Mouse (Mus musculus) mesoderm, embryonic 11.5 days (tissue): ENCODE measurements around the gene Fkbp14.

Source experiments
- DNase-seq: peaks from one replicate; pipeline ENCODE4 v3.0.0-alpha.2; 2012; ENCODE audit warnings: low read depth, low spot score

Fkbp14 gene

DNA sequence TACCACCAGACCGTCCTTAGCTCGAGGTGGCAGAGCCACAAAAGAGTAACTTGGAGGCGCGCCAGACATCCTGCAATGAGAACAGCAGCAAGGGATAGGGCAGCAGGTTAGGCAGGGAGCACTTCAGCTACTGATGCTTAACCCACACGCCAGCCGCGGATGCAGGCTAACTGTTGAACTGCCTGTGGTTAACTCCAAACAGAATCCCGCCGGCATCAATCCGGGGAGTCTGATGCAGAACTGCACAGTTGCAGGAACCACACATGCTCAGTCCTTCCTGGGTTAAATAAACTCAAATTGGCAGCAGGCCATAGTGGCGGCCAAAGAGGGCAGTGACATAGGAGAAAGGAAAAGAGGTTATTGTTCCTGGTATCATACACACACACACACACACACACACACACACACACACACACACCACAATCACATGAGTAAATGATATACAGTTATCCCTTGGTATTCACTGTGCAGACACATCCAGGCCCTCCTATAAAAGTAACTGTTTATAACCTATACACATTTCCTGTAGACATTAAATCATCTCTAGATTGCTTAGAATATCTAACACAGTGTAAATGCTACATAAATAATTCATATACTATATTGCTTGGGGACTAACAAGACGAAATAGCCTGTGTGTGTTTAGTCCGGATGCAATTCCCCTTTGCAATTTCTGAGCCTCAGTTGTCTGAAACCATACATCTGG lies 48.6 kb downstream of the Fkbp14 start:
- DNase-seq = no peak

DNA sequence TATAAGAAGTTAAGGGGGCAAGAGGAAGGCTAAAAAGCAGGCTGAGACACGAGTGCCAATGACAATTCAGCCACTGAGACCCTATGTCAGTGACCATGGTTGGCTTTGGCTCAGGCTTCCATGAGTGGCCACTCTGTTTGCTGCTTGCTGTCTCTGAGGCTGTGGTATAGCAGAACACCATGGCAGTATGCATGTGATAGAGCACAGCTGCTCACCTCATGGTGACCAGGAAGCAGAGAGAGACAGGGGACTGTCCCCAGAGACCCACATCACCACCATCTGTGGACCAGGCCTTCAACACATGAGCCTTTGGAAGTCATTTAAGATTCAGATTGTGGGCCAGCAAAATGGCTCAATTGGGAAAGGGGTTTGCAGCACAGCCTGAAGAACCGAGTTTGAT lies 53.5 kb downstream of the Fkbp14 start:
- no peak for DNase-seq

- DNase-seq = no peak
Measured at GRCm38 (mm10) chr6:54542836-54543235, 54.3 kb downstream of the Fkbp14 start.

- no peak for DNase-seq
Measured at GRCm38 (mm10) chr6:54540252-54540887, 56.7 kb downstream of the Fkbp14 start.

DNA sequence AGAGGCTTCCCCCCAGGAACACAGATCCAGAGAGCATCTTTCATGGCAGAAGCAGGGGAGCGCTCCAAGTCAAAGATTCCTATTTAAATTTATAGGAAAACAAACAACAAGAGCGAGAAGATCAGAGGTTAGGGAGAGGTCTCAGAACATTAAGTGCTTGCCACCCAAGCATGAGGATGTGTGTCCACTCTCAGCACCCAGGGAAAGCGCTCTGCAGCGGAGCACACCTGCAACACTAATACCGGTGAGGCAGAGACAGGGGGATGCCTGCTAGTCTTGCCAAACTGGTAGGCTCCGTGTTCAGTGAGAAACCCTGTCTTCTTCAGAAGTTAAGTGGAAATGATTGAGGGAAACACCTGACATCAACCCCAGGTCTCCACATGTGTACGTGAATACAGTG lies 57.7 kb downstream of the Fkbp14 start:
- DNase-seq = no peak

DNA sequence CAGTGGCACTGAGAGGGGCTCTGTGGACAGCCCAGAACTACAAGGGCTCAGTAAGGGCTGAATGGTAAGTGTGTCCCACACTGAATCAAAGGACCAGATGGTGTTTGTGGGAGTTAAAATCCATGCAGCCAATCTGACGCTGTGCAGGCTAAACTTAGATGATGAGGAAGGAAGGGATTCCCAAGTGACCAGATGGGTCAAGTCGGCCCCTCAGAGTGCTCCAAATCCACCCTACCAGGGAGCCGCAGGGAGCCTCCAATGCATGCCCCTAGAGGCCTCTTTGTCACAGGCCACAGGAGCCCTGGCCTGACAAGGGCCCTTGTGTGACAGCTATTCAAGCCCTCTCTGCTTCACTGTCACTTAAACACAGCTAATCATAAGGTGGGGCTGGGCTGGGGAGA lies 58.3 kb downstream of the Fkbp14 start:
- DNase-seq = no peak

- DNase-seq = no peak
Measured at GRCm38 (mm10) chr6:54537053-54537452, 60.1 kb downstream of the Fkbp14 start.

DNA sequence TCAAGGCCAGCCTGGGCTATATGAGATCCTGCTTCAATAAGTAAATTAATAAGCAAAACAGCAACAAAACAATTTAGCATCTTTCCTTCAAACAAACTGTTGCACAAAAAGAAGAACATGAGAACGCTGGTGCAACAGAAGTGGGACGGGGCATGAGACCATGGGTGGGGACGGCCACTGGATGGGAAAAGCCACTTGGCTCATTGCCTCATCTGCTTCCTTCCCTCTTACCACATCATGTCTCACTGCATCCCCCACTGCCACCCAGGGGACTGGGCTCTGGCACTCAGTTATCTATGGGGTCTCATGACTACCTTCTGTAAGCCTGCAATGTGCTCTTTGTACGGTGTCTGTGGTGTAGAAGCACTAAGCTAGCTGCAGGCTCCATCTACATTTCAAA lies 61.6 kb downstream of the Fkbp14 start:
- no peak for DNase-seq

- no peak for DNase-seq
Measured at GRCm38 (mm10) chr6:54531048-54531481, 66.0 kb downstream of the Fkbp14 start.

DNA sequence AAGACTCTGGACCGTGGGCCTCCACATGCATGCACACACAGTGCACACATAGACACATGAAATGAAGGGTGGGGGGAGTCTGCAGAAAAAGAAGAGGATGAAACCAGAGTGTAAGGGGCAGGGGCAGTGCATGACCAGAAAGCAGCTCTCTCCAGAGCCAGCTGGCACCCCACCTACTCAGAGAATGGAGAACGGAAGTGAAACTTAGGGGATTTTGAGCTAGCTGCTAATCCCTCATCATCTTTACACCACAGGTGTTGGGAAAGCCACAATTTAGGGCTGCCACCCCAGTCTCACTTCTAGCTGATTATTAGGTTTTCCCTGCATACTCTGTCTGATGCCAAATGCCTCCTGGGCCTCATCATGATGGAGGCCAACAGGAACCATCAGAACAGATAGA lies 66.9 kb downstream of the Fkbp14 start:
- DNase-seq = no peak

DNA sequence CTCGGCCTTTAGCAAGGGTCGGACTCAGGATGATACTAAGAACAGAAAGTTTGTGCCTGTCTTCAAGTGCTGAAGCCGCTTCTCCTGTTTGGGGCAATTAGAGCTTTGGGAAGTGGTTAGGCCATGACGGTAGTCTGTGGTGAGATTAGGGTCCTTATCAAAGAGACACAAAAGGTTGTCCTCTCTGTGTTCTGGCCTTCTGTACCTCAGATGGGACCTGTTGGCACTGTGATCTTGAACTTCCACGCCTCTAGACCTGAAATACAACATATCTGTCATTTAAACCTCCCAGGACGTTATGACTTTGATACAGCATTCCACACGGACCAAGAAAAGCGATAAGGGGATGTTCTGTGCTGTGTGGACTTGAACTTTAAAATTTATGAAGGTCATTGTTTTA lies 68.4 kb downstream of the Fkbp14 start:
- no peak for DNase-seq
